In the genomic region with DNA sequence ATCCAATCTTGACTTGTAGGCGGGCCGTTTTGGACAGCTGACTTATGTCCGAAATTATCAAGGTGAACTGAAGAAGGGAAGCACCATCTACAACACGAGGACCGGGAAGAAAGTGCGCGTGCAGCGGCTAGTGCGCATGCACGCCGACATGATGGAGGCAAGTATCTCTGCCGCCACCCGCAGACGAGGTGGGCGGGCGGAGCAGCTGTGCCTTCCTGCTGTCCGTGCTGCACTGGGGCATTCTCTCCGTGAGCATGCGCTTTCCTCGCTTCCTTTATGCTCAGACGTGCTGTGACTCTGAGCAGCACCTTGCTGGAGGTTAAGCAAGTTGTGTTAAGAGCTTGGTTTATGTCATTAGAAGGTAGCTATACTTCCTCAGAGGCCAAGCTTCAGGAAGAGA, we compare ENCODE assay signal across 18 mouse cellular contexts. TPM values are rescaled to one million over a fixed set of nuclear protein-coding genes. Genes with fewer than 3 reads are reported as not detected.
DNase-seq lines count a peak whose midpoint lies in the region; ATAC-seq lines count a peak whose summit lies in the region.
"Had no signal": no experiment of that assay in that cellular context is flagged by ENCODE, and none has a peak within 500 bp of the region (broad histone marks: within the 10 kb centered on the region; RNA-seq: fewer than 3 reads in every experiment).

No protein-coding gene starts in this region.

- no peak overlapping the region for H3K9ac ChIP-seq in intestine, embryonic 15.5 days
- H3K9ac ChIP-seq in intestine, embryonic 16.5 days (ENCODE audit: low read depth, low read length) = no peak overlapping the region
- H3K9ac ChIP-seq: embryonic facial prominence, embryonic 12.5 days; heart, embryonic 15.5 days; hindbrain, embryonic 15.5 days; neural tube, embryonic 12.5 days had no signal

- WGBS in intestine, embryonic 15.5 days = 95% methylated on average over 21 of the region's 21 CpGs
- 89% methylated on average over 21 of the region's 21 CpGs for WGBS in intestine, embryonic 16.5 days

- 0 out of 2 replicates have a peak overlapping the region, but pooled peaks have one; percentile 22 for H3K27ac ChIP-seq in intestine, embryonic 15.5 days
- no peak overlapping the region for H3K27ac ChIP-seq in intestine, embryonic 16.5 days (ENCODE audit: low read length)
- H3K27ac ChIP-seq: embryonic facial prominence, embryonic 12.5 days; forebrain, embryonic 10.5 days; hindbrain, embryonic 15.5 days; macrophage; neural tube, embryonic 12.5 days had no signal

- peak; percentile 18 for DNase-seq in right cerebral cortex, postnatal 25 days
- no peak for DNase-seq in right cerebral cortex, postnatal 4 days
- DNase-seq in layer of hippocampus, adult 9-11 months = peak; percentile 75
- no peak for DNase-seq in thymus, postnatal 10 days (ENCODE audit: low spot score in 2 of 2)
- no peak for DNase-seq in thymus, postnatal 14 days
- DNase-seq: adrenal gland, adult 2 months; cerebellum, postnatal 25 days; gastrocnemius, postnatal 10 days; midbrain, embryonic 14.5 days had no signal

- H3K36me3 ChIP-seq in intestine, embryonic 15.5 days = peaks cover 23% of the 10 kb centered on the region
- peaks cover 29% of the 10 kb centered on the region for H3K36me3 ChIP-seq in intestine, embryonic 16.5 days (ENCODE audit: control insufficient read depth, insufficient read depth, low read length)

- no peaks in the 10 kb centered on the region for H3K4me1 ChIP-seq in intestine, embryonic 15.5 days (replicated peaks)
- H3K4me1 ChIP-seq in intestine, embryonic 16.5 days (ENCODE audit: control insufficient read depth, insufficient read depth, low read length) = no peaks in the 10 kb centered on the region
- H3K4me1 ChIP-seq: embryonic facial prominence, embryonic 12.5 days; forebrain, embryonic 10.5 days; heart, embryonic 15.5 days; hindbrain, embryonic 15.5 days; neural tube, embryonic 12.5 days had no signal

- ATAC-seq in intestine, embryonic 15.5 days = no peak
- ATAC-seq in intestine, embryonic 16.5 days = no peak
- ATAC-seq: Patski had no signal

- no peaks in the 10 kb centered on the region for H3K27me3 ChIP-seq in intestine, embryonic 15.5 days (replicated peaks)
- H3K27me3 ChIP-seq in intestine, embryonic 16.5 days (replicated peaks; ENCODE audit: control insufficient read depth, insufficient read depth, low read length) = no peaks in the 10 kb centered on the region
- H3K27me3 ChIP-seq: embryonic facial prominence, embryonic 12.5 days; heart, embryonic 15.5 days; hindbrain, embryonic 15.5 days; neural tube, embryonic 12.5 days; Patski had no signal

- no peak overlapping the region for H3K4me2 ChIP-seq in intestine, embryonic 15.5 days (replicated peaks)
- H3K4me2 ChIP-seq in intestine, embryonic 16.5 days (ENCODE audit: low read depth, low read length) = no peak overlapping the region
- H3K4me2 ChIP-seq: embryonic facial prominence, embryonic 12.5 days; heart, embryonic 15.5 days; hindbrain, embryonic 15.5 days; neural tube, embryonic 12.5 days had no signal

- no peak overlapping the region for H3K4me3 ChIP-seq in intestine, embryonic 15.5 days (replicated peaks)
- no peak overlapping the region for H3K4me3 ChIP-seq in intestine, embryonic 16.5 days (ENCODE audit: low read length)
- H3K4me3 ChIP-seq: embryonic facial prominence, embryonic 12.5 days; forebrain, embryonic 10.5 days; heart, embryonic 15.5 days; hindbrain, embryonic 15.5 days; neural tube, embryonic 12.5 days had no signal

- H3K9me3 ChIP-seq in intestine, embryonic 15.5 days = no peaks in the 10 kb centered on the region
- H3K9me3 ChIP-seq in intestine, embryonic 16.5 days (ENCODE audit: control insufficient read depth, low read length) = no peaks in the 10 kb centered on the region
- H3K9me3 ChIP-seq: embryonic facial prominence, embryonic 12.5 days; forebrain, embryonic 10.5 days; heart, embryonic 15.5 days; hindbrain, embryonic 15.5 days; neural tube, embryonic 12.5 days had no signal

RNA-seq across cellular contexts. Expression of a gene that starts 14.1 kb away (rescaled TPM):
- 86.8 and 92.4 TPM in 2 replicates for polyA plus RNA-seq in intestine, embryonic 15.5 days (2015; fragmentation: Nextera tagmentation; extraction: Ambion mirVana)
- polyA plus RNA-seq in intestine, embryonic 16.5 days (2015; fragmentation: Nextera tagmentation; extraction: Ambion mirVana) = 97.1 and 102 TPM in 2 replicates

RNA-seq across cellular contexts. Expression of a gene that starts 19.8 kb away (rescaled TPM):
- polyA plus RNA-seq in intestine, embryonic 15.5 days (2015; fragmentation: Nextera tagmentation; extraction: Ambion mirVana) = 54.6 and 59.7 TPM in 2 replicates
- polyA plus RNA-seq in intestine, embryonic 16.5 days (2015; fragmentation: Nextera tagmentation; extraction: Ambion mirVana) = 57.4 and 62.0 TPM in 2 replicates

Comparison
In these comparisons a context has a peak if more than half of its experiments do, and no peak if none do; other contexts are left out.
1. DNase-seq: peak in right cerebral cortex, postnatal 25 days (single experiment) and layer of hippocampus, adult 9-11 months (single experiment); none in right cerebral cortex, postnatal 4 days (single experiment), thymus, postnatal 10 days (0 of 2) and thymus, postnatal 14 days (single experiment).